Mouse (Mus musculus): ENCODE results near the gene Elob.
A peak's percentile ranks its signal among the peaks of the same experiment; 100 is the strongest.

Gene Elob

DNA sequence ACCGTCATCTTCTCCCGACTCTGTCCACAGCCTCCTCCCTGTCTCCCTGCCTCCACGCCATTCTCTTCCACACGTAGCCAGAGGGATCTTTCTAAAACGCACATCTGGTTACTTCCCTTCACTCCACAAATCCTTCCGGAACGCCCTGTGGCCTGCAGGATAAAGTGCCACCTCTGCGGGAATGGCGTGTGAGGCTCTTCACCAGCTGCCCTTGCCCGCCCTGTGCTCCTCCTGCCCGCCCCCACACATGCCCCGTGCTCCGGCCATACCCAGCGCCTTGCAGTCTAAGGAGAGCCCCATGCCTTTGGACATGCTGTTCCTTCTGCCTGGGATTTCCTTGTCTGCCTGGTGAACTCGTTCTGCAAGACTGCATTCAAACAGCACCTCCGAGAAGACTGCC, 5.9 kb downstream of the Elob start:
- DNase-seq, result no peak

DNA sequence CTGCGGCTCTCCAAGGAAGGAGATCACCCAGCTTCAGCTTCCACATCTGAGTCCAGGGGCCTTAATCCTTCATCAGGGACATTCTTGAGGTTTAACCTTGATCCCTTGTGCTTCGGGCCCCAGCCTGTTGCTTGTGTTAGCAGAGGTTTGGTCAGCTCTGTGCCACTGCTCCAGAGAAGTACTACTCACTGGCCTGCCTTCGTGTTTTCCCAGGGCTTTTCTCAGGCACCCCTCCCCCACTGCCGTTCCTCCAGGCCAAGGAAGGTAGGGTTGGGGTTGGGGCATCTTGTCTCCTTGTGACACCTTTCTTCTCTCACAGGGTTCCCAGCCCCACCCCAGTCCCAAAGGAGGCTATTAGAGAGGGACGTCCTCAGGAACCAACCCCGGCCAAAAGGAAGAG, 6.8 kb downstream of the Elob start:
- no peak for DNase-seq

DNA sequence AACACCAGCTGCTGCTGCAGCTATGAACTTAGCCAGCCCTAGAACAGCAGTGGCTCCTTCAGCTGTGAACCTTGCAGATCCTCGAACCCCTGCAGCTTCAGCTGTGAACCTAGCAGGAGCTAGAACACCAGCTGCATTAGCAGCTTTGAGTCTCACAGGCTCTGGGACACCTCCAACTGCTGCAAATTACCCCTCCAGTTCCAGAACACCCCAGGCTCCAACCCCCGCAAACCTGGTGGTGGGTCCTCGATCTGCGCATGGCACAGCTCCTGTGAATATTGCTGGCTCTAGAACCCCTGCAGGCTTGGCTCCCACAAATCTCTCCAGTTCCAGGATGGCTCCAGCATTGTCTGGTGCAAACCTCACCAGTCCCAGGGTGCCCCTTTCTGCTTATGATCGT, 8.2 kb downstream of the Elob start:
- DNase-seq, result no peak

DNA sequence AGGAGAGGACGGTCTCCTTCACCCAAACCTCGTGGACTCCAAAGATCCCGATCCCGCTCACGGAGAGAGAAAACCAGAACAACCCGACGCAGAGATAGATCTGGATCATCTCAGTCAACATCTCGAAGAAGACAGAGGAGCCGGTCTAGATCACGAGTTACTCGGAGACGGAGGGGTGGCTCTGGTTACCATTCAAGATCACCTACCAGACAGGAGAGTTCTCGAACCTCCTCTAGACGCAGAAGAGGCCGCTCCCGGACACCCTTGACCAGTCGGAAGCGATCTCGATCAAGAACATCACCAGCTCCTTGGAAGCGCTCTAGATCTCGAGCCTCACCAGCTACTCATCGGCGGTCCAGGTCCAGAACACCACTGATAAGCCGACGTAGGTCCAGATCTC, 9.7 kb downstream of the Elob start:
- DNase-seq, result no peak

DNA sequence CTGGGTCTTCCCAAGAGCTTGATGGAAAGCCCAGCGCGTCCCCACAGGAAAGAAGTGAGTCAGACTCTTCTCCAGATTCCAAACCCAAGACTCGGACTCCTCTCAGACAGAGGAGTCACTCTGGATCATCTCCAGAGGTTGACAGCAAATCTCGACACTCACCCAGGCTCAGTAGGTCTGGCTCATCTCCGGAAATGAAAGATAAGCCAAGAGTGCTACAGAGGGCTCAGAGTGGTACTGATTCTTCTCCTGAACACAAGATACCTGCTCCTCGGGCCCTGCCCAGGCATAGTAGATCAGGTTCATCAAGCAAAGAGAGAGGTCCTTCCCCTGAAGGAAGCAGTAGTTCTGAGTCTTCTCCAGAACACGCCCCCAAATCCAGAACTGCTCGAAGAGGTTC, 10.4 kb downstream of the Elob start:
- DNase-seq, result no peak

DNA sequence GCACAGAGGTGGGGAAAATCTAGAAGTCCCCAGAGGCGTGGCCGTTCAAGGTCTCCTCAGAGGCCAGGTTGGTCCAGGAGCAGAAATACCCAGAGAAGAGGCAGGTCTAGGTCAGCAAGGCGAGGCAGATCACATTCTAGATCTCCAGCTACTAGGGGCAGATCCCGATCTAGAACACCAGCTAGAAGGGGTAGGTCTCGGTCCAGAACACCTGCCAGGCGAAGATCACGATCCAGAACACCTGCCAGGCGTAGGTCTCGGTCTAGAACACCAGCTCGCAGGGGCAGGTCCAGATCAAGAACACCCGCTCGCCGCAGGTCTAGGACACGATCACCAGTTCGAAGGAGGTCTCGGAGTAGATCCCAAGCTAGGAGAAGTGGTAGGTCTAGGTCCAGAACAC, 13.3 kb downstream of the Elob start:
- DNase-seq, result no peak

DNA sequence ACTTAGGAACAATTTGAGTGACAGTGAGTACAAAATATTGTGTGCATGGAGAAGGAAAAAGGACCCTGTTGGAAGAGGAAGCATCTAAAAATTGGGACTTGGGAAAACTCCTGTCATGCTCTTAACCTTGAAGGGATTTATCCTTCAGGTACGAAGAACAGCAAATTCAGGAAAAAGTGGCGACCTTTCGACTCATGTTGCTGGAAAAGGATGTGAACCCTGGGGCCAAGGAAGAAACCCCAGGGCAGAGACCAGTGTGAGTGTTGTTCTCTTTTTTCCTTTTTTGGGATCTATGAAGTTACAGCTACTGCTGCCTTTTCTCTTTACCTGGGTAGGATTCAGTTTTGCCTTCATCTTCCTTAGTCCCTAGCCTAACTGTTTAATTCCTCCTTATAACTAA, 21.0 kb downstream of the Elob start:
- DNase-seq, result peak; percentile 39 to 48

DNA sequence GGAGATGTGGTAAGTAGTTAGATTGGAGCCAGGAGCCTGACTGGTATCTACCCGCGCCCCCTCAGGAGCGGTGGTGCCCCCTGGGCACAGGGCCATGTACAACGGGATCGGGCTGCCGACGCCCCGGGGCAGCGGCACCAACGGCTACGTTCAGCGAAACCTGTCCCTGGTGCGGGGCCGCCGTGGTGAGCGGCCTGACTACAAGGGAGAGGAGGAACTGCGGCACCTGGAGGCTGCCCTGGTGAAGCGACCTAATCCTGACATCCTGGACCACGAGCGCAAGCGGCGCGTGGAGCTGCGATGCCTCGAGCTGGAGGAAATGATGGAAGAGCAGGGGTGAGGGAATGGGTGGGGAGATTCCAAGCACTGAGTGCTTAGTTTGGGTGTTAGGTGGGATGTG, 22.1 kb downstream of the Elob start:
- DNase-seq, result peak; percentile 73 to 80

DNA sequence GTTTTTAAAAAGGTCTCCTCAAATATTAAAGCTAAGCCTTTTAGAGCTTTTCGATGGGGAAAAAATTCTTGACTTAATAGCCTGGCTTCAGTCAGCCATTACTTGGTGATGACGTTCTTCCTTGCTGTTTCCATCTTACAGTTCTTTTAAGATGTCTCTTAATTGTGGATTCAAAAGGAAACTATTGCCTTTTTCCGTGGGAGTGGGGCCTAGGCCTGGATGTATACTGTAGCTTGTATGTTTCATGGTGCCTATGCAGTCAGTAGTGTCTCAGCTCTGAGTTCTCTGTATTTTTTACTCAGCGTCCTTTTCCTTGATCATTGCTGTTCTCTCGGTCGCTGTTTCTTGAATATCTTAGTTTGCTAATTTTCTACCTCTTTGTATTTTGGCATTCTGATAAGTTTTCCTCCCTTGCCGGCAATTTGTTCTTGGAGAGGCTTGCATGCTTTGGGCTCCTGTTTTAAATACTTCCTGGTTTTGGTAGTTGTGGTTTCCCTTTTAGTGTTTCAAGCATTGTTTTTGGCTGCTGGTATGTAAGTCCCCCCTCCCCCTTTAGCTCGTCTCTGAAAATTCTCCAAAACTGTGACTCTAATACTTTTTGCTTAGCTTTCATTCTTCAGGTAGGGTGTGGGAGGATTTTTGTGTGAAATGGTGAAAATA, 24.4 kb downstream of the Elob start:
- no peak for DNase-seq

DNA sequence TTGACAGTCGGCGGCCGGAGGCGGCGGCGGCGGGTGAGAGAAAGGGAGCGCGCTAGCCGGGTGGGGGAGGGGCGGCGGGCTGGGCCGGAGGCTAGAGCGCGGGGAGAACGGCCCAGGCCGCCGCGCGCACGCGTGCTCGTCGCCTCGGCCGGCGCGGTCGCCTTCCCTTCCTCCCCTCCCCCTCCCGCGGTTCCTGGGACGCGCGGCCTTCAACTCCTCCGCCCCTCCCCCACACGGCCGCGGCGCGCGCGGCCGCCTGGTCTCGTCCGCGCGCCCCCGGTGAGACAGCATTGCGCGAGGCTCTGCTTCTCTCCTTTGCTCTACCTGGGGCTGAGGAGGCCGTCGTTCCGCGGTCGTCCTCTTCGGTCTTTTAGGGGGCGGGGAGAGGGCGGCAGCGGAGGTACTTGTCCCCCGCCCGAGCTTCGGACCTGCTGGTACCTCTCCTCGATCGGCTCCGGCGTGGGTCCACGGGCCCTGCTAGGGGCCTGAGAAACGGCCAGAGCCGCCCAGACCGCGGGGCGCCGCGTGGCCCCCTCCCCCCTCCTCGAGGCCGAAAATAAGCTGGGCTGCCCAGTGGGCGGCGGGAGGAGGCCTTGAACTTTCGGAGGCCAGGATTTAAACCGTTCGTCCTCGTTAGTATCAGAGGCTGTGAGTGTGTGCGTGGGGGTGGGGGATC, 25.4 kb downstream of the Elob start:
- peak; percentile 87 to 93 for DNase-seq

DNA sequence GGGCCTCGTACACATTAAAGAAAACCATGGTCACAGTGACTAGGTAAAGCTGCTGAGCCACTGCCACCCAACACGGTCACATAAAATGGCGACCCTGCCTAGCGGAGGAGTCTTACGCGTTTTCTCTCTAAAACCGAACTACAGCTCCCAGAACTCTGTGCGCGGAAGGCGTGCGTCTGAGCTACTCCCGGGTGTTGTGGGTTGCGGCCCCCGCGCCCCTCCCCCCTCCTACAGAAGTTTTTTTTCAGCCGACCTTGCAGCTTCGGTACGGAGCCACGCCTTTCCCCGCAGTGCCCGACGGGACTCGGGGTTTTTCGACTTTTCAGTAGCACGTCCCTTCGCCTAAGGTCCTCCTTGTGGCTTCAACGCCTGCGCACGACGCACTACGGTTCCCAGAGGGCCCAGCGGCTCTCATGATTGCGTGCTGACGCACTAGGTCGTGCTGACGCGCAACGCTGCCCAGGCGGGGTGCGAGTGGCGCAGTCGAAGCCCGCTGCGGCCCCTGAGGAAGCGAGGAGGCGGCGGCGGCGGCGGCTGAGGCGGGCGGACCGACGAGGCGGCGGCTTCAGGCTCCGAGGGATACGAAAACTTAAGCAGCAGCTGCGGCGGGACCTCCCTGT, 26.1 kb downstream of the Elob start:
- DNase-seq, result peak; percentile 98 to 99

DNA sequence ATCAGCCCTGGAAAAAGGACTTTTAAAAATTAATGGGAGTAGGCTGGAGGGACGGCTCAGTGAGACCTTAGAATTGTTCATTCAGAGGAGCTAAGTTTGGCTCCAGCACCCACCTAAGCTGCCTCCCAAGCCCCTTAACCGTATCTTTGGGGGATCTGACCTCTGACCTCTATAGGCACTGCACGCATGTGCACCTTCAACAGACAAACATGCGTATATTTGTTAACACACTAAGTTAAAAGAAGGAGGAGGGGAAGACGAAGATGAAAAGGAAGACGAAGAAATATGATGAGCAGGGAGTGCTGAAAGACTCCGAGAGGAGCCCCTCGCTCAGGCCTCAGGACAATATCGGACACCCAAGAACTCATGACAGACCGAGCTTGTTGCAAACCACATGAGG, 27.3 kb downstream of the Elob start:
- no peak for DNase-seq

DNA sequence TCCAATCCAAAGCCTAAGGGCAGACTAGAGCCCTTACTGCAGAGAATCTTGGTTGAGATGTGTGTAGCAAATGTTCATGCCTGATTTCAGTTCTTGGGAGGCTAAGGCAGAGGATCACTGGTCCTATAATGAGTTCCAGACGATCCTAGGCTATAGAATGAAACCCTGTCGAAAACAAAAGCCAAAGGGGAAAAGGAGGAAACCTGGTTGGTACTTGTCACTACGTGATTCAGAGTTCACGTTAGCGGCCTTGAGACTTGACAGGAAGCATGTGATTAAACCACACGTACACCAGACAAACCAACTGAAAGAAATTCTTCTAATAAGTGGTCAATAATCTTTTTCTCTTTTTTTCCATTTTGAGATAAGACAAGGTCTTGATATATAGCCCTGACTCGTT, 31.6 kb downstream of the Elob start:
- no peak for DNase-seq

DNA sequence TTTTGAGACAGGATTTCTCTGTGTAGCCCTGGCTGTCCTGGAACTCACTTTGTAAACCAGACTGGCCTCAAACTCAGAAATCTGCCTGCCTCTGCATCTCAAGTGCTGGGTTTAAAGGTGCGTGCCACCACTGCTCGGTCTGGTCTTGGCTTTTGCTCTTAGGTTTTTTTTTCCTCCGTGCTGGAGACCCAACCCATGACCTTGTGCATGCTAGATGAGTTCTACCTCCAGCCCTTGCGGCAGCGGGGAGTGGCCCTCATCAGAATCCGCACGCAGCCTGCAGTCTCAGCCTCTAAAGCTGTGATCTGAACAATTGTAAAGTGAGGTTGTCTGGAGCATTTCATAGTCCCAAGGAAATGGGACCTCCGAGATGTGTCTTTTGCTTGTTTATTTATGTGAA, 33.6 kb downstream of the Elob start:
- DNase-seq, result no peak

DNA sequence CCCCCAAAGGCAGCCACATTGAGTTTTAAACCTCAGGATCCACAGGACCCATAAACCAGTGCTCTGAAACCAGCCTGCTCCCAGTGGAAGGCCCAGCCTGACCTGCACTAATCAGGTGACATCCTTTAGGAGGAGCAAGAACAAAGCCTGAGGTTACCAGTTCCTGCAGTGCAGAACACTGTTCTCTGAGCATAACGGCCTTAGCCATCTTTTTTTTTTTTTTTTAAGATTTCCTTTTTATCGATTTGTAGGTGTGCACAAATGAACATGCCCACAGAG, 37.9 kb downstream of the Elob start:
- peak in 1 of 2 experiments; percentile 34 for DNase-seq

DNA sequence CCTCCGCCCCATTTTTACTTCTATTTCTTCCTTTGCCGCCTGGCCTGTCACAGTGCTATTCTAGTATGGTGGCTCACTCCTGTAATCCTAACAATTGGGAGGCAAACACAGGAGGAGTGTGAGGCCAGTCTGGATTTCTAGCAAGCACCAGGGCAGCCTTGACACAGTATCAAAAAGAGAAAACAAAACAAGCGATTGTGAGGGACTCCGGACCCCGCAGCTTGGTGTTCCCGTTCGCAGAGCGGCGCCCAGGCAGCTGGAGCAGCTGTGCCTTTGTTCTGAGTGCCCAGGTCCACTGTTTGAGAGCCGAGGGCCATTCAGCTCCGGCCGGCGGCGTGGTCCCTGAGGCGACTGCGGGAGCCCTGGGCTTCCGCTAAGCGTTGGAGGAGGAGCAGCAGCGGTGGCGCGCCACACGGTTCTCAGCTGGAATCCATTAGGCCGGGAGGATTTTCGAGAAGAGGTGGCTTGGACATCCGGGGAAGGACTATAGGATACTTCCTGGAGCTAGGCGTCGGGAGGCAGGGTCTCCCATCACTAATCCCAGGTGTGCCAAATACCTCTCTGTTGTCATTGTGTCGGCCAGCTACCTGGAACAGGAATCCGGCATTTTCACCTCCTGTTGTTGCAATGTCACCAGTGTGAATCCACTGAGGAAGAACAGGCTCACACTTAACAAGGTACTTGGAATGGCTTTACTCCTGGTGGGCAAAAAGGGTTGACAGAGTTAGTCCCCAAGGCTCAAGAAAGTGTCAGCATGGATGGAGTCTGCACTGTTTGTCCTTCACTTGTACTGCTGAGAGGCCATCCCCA, 38.5 kb downstream of the Elob start, which contains the start of gene Srrm2:
Gene Srrm2, plus strand, starts transcription at position 264 of the 810 bp plus-strand sequence.
- DNase-seq, result peak; percentile 51 to 79

DNA sequence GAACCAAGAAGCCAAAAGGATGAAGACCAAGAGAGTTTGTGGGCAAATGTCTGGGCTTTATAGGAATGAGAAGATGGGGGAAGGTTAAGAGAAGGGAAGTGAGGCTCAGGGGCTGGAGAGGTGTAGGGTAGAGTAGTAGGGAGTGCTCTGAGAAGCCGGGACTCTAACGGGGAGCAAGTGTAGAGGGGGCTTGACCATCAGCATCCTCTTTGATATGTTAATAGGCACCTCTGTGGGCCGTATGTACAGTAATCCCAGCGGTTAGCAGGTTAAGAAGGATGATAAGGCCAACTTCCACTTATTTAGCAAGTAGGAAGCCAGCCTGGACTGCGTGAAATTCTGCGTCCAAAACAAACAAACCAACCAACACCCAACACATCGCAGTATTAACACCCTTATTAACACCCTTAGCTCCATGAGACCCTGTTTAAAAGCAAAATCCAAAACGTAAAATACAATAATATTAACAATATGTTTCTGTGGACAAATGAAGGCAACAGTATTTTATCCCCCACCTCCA, 39.1 kb downstream of the Elob start:
- no peak for DNase-seq

DNA sequence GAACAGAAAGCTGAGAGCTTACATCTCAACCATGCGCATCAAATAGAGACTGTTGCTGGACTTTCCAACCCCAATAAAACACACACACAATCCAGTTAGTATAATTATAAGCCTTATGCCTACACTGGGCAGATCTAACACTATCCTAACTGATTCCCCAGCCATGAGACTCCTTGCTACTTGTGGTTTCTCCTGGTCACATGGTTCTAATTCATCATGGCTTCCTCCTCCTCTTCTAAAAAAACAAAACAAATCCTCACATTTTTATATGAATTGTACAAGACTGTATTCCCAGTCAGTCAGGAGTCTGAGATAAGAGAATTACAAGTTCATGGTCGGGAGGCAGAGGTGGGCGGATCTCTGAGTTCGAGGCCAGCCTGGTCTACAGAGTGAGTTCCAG, 40.0 kb downstream of the Elob start:
- DNase-seq, result no peak

DNA sequence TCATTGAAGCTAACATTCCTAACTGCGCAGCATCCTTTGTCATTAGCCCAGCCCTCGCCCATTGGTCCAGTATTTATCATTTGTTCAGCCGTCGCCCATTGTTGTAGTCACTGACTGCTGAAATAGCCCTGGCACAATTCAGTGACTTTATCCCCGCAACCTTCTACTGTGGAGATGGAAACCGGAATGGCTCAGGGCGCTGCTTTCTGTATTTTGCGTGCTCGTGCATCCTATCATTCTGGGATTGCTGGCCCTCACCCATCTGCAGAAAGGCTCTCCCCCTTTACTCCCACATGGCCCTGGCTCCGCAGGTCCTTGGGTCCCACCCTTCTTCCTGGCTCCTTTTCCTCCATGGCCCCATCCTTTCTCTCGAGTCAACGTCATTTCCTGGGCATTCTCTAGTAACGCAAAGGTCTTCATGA, 42.4 kb downstream of the Elob start:
- DNase-seq, result peak; percentile 22 to 43

DNA sequence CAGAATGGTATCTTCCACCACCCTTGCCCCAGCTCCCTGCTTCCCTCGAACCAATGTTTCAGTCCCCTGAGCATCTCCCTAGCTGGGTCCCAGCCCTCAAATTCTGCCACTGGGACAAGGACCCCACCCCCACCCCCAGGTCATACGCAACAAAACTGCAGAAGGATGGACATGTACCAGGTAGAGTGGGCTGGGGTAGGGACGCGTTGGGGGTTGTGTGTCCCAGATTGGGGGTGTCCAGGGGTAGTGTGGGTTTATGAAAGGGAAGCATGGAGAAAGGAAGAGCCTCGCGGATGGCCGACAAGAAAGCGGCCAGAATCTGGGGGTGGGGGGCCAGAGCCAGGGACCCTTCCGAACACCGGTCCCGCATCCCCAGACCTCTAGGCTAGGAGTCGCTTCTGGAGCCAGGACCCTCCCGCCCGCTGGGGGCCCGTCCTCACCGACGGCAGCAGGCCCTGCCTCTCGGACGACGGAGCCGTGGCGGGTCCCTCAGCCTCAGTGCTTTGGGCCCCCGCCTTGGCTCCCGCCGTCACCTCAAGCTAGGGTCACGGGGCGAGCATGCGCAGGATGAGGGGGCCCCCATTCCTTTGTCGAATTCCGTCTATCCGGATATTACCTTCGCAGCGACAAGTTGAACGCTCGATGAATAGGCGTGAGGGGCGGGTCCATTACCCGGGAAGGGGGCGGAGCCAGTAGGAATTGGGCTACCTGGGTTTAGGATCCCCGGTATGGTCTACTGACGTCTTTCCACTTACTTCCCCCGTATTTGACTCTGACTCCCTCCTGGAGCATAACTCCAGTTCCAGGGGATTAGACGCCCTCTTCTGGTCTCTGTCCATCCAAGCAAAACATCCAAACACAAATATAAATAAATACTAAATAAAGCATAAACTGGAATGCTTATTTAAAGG, 43.1 kb downstream of the Elob start, which contains the start of gene Flywch2:
Gene Flywch2, minus strand, starts transcription at position 521 of the 911 bp plus-strand sequence.
- peak; percentile 87 to 89 for DNase-seq

DNA sequence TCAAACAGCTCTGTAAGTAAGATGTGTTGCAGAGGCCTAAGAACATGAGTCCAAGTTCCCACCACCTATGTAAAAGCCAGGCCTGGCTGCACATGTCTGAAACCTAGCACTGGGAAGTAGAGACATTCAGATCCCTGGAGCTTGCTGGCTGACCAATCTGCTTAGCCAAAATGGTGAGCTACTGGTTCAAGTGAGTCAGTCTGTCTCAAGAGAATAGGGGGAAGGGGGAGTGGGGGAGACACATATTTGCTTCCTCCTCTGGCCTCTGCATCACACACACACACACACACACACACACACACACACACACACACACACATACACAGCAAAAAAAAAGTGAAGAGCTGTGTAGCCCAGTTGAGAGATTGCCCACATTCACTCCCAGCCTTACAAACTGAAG, 45.6 kb downstream of the Elob start:
- no peak for DNase-seq

DNA sequence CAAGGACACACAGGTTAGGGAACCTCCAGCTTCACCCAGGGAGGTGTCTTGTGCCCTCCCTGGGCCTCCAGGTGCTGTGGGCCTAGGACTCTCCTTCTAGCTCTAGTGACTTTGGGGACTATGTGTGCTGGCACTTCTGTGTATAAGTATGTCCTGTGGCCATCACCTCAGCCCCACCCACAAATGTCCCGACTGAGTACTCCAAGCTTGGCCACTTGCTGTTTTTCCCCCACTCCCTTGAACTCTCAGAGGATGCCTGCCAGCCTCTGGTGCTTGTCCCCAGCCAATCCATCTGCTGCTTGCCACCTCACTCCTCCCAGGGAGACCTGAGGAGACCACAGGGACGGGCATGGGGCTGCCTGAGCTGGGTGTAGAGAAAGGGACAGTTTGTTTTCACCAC, 50.5 kb downstream of the Elob start:
- no peak for DNase-seq

All from kidney, postnatal 36 days (tissue).